Mouse (Mus musculus): ENCODE data around the gene Gm28551. TPM values are rescaled to one million over a fixed set of nuclear protein-coding genes. Genes with fewer than 3 reads are reported as not detected.

Gene Gm28551
- polyA plus RNA-seq, 1 experiment = 0.07 TPM

GRCm38 (mm10) chr1:53291197-53291596, 61.3 kb downstream of the Gm28551 start:
- DNase-seq (ENCODE audit: low spot score) = no peak

Other genes starting within 250 kb of the Gm28551 start
- not detected in 2 replicates for gene 1700019A02Rik, start 165.0 kb downstream of the Gm28551 start, polyA plus RNA-seq (2012; rRNA removed)
- 2.5 and 3.0 TPM in 2 replicates for gene Pms1, start 55.6 kb downstream of the Gm28551 start, polyA plus RNA-seq (2012; rRNA removed)
- 34.4 and 43.8 TPM in 2 replicates for gene Ormdl1, start 55.6 kb downstream of the Gm28551 start, polyA plus RNA-seq (2012; rRNA removed)
- gene Gm28778, start 55.6 kb downstream of the Gm28551 start, polyA plus RNA-seq (2012; rRNA removed) = not detected in 2 replicates
- 20.4 and 21.5 TPM in 2 replicates for gene Osgepl1, start 39.0 kb downstream of the Gm28551 start, polyA plus RNA-seq (2012; rRNA removed)
- not detected in 2 replicates for gene Asdurf, start within 50 bp of the Gm28551 start, polyA plus RNA-seq (2012; rRNA removed)
- 31.2 and 34.7 TPM in 2 replicates for gene Asnsd1, start 85 bp upstream of the Gm28551 start, polyA plus RNA-seq (2012; rRNA removed)

All from urinary bladder, adult 2 months (tissue).